Mouse (Mus musculus) left cerebral cortex, postnatal 4 days (tissue): ENCODE results near the gene Spin1. TPM values are rescaled to one million over a fixed set of nuclear protein-coding genes. Genes with fewer than 3 reads are reported as not detected.
"Not testable (repeated sequence)": the region's sequence is repeated elsewhere in the genome, so short reads cannot be mapped to it uniquely, and the experiment has no call there.

Experiments
- DNase-seq: peaks from one replicate; pipeline ENCODE4 v3.0.0-alpha.2; 2022
- intact Hi-C: fragments of 180-260 bp; cut with DNase I; formaldehyde crosslinking; loops from one replicate; pipeline ENCODE4 v1.15.1; 2025
- total RNA-seq, 2 experiments: library from RNA; stranded (reverse); gene quantifications; 2 replicates each; pipeline ENCODE4 v1.2.3; 2021

The Spin1 gene
- total RNA-seq, 2 experiments from 2014 or later: 227 to 232 TPM

DNA sequence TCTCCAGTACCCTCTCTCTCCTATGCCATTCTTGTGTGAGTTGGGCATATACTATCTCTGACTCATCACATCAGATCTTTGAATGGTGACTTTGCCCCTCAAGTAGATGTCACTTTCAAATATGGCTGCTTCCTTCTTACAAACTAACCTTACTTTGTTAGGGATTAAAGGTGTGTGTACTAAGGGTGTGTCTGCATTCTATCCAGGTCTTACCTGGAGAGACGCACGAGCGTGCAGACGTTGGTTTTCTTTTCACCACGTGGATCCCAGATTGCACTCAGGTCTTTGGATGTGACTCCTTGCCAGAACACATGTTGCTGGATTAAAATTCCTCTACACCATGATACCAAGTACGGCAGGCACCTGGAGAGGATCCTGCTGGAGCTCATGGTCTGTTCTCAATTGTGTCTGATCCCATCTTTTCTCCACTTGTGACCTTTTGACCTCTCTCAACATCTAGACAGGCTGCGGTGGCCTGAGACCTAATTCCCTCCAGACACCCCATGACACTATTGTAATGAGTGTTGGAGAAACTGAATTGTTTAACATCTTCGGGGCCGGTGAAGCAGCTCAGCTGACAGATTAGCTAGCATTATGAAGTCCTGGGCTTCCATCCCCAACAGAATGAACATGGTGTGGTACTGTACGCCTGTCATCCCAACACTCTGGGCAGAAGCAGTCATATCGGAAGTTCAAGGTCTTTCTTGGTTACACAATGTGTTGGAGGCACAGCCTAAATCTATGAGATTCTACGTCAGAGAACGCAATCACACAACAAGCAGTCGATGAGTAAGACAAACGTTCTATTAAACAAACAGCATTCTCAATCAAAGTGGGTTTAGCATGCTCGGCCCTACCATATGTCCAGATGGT lies 6.1 kb upstream of the Spin1 start:
- DNase-seq: no peak

DNA sequence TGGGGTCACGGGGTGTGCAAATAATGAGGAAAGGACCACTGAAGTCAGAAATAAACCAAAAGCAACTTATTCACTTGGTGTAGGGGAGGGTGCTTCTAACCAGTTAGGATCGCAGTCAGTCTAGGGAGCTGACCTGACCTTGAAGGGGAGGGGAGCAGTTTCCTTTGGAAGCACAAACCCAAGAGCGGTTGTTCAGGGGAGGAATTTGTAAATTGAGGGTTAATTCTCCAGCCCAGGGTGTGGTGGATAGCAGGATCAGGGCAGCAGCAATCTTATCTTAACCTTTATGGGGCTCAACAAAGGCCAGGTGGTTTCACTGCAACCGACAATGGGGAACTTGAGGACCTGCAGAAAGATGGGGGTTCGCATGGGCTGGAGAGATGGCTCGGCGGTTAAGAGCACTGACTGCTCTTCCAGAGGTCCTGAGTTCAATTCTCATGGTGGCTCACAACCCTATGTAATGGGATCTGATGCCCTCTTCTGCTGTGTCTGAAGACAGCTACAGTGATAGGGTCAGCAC lies 5.4 kb upstream of the Spin1 start:
- no peak for DNase-seq
- intact Hi-C loops: no loop called here

More for the DNA sequence above, 6.1 kb upstream of the Spin1 start:
- intact Hi-C loops: no loop called here

GRCm38 (mm10) chr13:51096644-51097043 lies 4.0 kb upstream of the Spin1 start:
- DNase-seq: no peak
- intact Hi-C loops: no loop called here

- DNase-seq: no peak
- intact Hi-C loops: loop anchor here (5.0 to 10.0 kb wide), 3 partner anchors 48 to 318 kb away; no protein-coding TSS in a partner anchor
Observed at GRCm38 (mm10) chr13:51099560-51100232, 984 bp upstream of the Spin1 start.

GRCm38 (mm10) chr13:51101016-51101776 lies 516 bp downstream of the Spin1 start:
- DNase-seq: peak; percentile 64
- intact Hi-C loops: loop anchor here (5.0 to 10.0 kb wide), 3 partner anchors 46 to 316 kb away; no protein-coding TSS in a partner anchor

- intact Hi-C loops: loop anchor here (5.0 to 10.0 kb wide), 3 partner anchors 46 to 316 kb away; no protein-coding TSS in a partner anchor
- DNase-seq: no peak
Observed at GRCm38 (mm10) chr13:51101777-51102132, 1.1 kb downstream of the Spin1 start.

DNA sequence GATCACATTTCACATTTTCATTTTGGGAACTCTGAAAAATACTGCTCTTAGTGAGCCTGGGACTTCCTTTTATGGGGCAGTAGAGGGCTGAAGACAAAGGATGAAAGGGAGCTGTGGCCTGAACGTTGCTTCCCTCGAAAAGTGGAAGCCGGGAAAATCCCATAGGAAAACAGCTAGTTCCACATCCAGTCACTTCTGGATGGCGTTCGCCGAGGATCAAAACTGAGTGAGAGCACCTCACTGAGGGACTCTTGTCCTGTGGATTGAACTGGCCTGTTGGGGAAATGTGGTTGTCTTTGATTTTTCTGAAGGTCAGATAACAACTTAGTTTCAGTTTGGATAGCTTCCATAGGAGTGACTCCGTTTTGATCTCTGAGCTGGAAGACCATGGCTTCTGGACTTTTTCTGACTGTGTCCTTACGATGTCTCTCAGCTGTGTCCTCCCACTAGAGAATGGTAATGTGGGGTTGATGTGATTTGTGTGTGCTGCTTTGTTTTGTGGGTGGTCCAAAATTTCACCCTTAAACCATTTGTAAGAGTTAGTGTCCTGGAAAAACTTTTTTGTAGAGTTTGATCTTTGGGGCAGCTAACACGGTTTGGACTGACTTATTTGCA lies 2.5 kb downstream of the Spin1 start:
- DNase-seq: no peak
- intact Hi-C loops: loop anchor here (5.0 to 10.0 kb wide), 3 partner anchors 44 to 314 kb away; no protein-coding TSS in a partner anchor

DNA sequence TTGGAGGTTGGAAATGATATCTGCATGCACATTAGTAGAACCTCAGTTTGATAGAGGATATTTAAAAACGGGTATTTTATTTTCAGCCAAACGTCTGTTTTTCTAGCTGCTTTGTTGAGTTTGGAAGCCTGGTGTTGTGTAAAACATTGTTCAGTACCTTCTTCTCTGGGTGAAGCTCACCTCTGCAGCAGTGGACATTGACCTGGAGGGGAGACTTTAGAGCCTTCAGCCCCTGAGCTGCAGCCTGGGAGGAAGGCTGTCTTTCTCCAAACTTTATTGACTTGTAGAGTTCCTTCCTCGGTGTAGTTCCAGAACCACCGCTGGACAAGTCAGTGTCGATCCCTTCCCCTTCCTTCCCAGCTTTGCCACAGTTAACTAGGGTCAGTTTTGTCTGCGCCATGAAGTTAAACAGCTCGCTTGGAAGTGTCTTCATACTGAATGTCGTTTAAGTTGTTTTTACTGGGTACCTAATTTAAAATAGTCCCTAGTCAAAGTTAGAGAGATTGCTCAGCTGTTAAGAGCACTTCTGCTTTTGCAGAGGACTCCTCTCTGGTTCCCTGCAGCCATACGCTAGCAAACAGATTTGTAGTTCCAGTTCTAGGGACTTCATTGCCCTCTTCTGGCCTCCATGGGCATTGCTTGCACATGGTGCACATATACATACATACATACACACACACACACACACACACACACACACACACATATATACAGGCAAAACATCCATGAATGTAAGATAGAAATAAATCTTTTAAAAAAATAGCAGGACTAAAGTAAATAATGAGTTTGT lies 3.4 kb downstream of the Spin1 start:
- intact Hi-C loops: loop anchor here (5.0 to 10.0 kb wide), 3 partner anchors 43 to 313 kb away; no protein-coding TSS in a partner anchor
- DNase-seq: no peak

DNA sequence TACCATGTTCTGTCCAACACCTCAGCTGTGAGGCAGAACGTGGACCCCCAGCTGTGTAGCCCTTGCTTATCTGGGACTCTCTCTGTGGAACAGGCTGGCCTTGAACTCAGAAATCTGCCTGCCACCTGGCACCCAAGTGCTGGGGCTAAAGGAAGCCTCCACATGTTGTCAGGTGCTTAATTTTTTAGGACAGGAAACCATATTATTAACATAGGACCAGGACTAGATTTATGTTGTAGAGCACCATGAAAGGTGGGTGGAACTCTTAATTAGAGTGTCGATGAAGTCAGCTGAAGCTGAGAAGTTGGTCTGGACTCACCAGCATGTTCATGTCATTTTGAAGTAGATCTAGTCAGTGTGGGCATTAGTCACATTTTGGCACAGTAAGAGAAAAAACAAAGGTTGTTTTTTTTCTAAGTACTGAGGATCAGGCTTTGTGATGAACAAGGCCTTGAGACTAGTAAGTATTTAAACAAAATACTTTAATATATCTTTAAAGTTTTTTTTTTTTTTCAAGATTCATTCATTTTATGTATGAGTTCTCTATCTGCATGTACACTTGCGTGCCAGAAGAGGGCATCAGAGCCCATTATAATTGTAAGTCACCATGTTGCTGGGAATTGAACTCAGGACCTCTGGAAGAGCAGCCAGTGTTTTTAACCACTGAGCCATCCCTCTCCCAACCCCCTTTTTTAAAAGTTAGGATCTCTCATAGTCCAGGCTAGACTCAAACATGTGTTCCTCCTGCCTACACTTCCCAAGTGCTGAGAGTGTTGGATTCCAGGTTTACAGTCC lies 5.4 kb downstream of the Spin1 start:
- intact Hi-C loops: loop anchor here (10.0 kb wide), 1 partner anchor 151 kb away; no protein-coding TSS in a partner anchor

DNA sequence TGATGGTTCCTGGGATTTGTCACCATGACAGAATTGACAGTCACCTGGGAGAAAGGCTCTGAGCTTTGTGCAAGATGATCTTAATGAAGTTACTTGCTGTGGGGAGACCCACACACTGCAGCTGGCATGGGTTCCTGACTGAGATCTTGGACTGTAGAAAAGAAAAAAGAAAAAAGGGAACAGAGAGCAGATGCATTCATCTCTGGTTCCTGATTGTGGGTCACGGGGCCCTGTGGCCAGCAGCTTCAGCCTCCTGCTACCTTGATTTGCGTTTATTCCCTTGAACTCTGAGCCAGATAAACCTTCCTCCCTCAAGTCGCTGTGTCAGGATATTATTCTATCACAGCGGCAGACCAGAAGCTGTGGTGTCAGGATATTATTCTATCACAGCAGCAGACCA lies 6.1 kb downstream of the Spin1 start:
- no peak for DNase-seq
- intact Hi-C loops: loop anchor here (10.0 kb wide), 1 partner anchor 152 kb away; no protein-coding TSS in a partner anchor

More for the DNA sequence above, 5.4 kb downstream of the Spin1 start:
- no peak for DNase-seq

- intact Hi-C loops: loop anchor here (10.0 kb wide), 1 partner anchor 155 kb away; no protein-coding TSS in a partner anchor
Observed at GRCm38 (mm10) chr13:51109517-51109916, 8.8 kb downstream of the Spin1 start.

DNA sequence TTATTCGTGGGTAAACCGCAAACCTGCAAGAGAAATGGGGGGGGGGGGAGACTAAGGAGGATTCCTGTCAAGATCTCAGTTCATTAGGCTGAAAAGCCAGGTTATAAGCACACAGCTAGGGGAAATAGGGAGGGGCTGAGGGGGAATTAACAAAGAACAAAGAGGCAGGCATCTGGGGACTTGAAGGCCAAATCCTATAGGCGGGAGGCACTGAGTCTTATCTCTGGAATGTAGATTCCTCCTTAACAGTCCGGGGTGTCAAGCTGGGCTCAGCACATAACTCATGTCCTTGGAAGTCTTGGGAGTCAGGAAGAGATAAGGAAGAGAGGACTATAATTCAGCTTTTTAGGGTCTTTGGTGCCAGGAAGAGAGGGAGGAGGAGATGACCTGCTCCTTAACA lies 13.7 kb downstream of the Spin1 start:
- DNase-seq, intact Hi-C loops: not testable (repeated sequence)

More at GRCm38 (mm10) chr13:51109517-51109916, 8.8 kb downstream of the Spin1 start:
- DNase-seq: no peak

DNA sequence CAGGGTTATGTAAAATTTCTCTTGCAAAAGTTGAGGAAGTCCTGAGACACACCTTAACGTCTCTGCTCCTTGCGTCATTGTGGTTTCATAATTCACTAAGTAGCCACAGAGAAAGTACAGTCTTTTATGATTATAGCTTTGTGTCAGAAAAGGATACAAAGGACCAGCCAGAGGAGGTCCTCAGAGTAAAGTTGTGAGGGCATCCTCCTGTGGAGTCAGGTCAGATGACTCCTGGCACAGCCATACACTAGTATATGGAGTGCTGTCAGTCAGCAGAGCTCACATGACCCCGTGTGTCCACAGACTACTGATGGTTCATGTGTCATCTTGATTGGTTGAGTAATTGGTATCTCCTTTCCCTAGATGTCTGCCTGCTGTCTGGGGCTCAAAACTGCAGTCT lies 15.1 kb downstream of the Spin1 start:
- no peak for DNase-seq
- intact Hi-C loops: no loop called here

GRCm38 (mm10) chr13:51120734-51121133 lies 20.1 kb downstream of the Spin1 start:
- intact Hi-C loops: no loop called here
- DNase-seq: no peak

DNA sequence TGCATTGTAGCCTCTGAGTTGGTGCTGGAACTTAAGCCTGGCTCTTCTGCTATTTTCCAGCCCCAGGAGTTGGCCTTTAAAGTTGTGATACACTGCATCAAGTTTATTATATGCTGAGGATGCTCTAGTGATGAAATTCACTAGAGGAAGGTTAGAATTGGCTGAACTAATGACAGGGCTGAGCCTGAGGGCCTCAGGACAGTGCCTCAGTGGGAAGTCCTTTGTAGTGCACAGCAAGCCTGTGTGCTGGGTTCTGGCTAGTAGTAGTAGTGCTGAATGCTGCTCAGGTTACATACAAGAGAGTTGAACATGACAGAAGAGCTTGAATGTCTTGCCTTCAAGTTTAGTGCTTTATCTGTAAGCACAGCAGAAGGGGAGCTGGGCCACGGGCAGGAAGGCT lies 21.3 kb downstream of the Spin1 start:
- no peak for DNase-seq
- intact Hi-C loops: no loop called here

DNA sequence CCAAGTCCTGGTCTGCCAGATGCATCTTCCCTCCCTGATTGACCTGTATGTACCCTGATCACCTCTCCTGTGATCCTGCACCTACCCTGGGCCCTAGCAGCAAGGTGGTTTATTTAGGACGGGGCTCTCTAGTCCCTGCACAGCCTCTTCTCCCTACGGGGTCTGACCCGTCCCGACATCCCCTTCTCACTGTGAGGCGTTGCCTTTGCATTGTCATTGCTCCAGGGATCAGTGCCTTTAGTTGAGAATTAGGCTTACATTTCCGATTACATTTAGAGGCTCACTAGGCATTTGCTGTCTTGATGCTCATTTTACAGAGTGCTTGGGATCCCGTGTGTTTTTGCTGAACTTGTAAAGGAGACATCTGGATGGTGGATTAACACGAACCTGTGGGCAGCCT lies 22.1 kb downstream of the Spin1 start:
- no peak for DNase-seq
- intact Hi-C loops: no loop called here

GRCm38 (mm10) chr13:51125357-51125756 lies 24.7 kb downstream of the Spin1 start:
- intact Hi-C loops: no loop called here
- DNase-seq: no peak

DNA sequence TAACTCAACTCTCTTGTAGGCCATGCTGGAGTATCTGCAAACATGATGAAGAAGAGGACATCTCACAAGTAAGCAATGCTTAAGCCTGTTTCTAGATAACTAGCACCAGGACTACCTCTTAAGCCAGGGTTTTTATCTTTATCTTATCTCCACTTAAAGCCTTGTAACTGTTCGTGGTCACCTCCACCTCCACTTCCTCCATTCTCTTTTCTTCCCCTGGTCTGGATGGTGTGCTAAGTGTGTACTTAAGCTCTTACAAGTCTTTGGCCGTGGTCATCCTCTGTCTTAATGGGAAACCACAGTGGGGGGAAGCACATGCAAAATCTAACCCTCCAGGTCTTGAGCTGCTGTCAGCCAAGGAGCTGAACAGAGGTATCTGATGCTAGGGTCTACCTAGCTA lies 27.2 kb downstream of the Spin1 start:
- intact Hi-C loops: no loop called here
- DNase-seq: no peak
